Mouse (Mus musculus) fat pad, adult 2 months (tissue): ENCODE results near the gene Acot1.
A peak's percentile ranks its signal among the peaks of the same experiment; 100 is the strongest.
"Not testable (repeated sequence)": the region's sequence is repeated elsewhere in the genome, so short reads cannot be mapped to it uniquely, and the experiment has no call there.

ENCODE experiments used
- DNase-seq: peaks from one replicate; pipeline ENCODE4 v3.0.0-alpha.2; 2011; ENCODE audit warnings: low read depth, low spot score; ENCODE audit errors: extremely low read depth

The Acot1 gene

GRCm38 (mm10) chr12:84009171-84009965, at the start of gene Acot1:
TSS of gene Acot1 (plus strand) at chr12:84009490.
- DNase-seq, result peak; percentile 97

- no peak for DNase-seq
These were observed 44.1 kb upstream of the Acot1 start for GRCm38 (mm10) chr12:83965235-83965634.

- no peak for DNase-seq
These were observed 37.2 kb upstream of the Acot1 start for GRCm38 (mm10) chr12:83972117-83972516.

DNA sequence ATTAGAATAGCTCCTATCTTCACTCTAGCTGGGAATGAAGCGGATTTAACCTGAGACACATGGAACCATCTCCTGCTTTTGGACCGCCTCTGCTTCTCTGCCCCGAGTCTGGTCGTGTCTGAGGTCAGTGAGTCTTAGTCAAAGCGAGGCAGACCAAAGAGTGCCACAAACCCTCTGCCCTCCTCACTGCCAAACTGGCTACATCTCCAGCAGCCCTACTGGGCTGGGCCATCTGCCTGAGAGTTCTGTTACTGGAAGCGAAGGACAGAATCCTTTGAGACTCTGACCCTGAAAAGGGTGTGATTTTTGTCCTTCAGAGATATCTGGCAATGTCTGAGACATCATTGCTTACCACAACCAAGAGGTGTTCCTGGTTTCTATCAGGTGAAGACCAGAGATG, 30.4 kb upstream of the Acot1 start:
- no peak for DNase-seq

DNA sequence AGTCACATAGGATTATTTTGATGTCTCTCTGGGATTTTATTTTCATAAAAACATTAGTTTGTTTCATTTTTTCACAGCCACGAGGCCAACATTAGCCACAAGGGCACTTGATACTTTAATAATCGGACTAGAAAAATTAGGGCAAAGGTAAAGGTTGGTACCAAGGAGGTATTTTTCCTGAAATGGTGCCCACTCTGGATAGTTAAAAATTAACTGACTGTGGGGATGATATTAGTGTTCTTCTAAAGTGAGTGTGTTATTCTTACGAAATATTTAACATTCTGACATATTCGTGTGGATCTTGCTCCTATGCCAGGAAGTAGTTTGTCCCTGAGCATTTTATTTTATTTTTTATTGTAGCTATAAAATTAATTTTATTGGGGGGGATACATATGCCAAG, 27.7 kb upstream of the Acot1 start:
- no peak for DNase-seq

- no peak for DNase-seq
These were observed 24.5 kb upstream of the Acot1 start, which contains the start of gene Heatr4 for GRCm38 (mm10) chr12:83984752-83985151. TSS of gene Heatr4 (minus strand) at chr12:83984852.

DNA sequence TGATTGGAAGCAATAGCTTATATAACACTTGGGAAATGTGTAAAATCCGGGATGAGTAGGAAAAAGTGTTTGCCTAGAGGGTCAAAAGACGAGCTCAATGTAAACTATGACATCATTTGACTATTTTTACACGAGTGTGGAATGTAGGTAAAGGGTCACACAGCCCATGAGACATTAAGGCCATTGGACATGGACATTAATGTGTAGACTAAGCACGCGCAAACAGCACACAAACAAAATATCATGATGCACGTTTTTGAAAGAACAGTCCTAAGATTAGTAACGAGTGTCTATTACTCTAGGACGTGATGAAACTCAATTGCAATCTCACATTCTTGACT, 22.1 kb upstream of the Acot1 start:
- DNase-seq, result no peak

- no peak for DNase-seq
These were observed 21.5 kb upstream of the Acot1 start, which contains the start of gene Acot2 for GRCm38 (mm10) chr12:83987583-83988441. TSS of gene Acot2 (plus strand) at chr12:83987861.

GRCm38 (mm10) chr12:83988483-83988882, 20.8 kb upstream of the Acot1 start:
- DNase-seq, result no peak

GRCm38 (mm10) chr12:83989378-83989777, 19.9 kb upstream of the Acot1 start:
- DNase-seq, result no peak

GRCm38 (mm10) chr12:83997221-83997620, 12.1 kb upstream of the Acot1 start:
- no peak for DNase-seq

DNA sequence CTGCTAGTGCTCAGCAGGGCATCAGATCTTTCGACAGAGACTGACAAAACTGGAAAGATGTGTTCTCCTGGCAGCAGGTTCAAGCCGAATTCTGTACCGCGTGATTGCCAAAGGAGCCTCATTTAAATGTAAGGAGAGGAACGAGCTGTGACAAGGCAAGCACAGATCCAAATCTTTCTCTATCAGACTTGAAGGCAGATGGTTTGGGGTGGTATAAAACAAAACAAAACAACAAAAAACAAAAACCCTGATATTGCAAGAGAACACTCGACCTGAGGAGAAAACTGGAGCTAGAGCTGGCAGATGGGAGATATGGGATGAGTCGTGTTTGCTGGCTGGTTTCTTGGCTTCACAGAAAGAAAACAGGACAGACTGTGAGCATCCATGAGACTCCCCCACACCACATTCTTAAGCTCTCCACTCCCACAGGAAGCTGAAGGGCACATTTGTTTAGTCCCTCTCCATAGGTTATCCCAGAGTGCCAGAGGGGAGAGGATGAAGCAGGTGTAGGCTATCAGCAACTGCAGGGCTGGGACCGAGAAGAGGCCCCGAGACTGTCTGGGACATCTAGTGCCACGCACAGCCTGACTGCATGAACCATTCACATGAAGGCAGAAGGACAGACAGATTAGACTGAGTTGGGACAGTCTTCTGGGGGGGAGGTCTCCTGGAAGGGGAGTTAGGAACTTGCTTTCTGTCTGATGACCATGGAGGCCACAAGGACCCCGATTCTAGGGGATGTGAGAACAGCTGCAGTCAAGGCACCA, 10.8 kb upstream of the Acot1 start:
- DNase-seq, result no peak

DNA sequence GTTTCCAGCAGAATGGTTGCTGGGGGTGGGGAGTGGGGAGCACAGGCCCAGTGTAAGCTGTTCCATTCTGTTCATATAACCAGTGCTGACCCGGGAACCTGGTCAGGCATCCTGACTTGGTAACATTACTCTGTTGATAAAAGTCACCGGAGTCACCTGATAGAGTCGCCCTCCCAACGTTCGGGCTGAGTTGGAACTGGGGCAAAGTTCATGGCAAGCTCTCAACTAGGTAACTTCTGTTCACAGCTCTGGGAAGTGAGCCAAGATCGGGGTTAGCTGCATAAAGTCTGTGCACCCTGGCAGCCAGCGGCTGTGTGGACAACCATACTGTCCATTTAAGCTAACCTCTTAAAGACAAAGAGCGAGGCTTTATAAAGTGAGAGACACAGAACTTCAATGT, 10.1 kb upstream of the Acot1 start:
- not testable (repeated sequence) for DNase-seq

- DNase-seq, result no peak
These were observed 8.9 kb upstream of the Acot1 start for GRCm38 (mm10) chr12:84000418-84000817.

DNA sequence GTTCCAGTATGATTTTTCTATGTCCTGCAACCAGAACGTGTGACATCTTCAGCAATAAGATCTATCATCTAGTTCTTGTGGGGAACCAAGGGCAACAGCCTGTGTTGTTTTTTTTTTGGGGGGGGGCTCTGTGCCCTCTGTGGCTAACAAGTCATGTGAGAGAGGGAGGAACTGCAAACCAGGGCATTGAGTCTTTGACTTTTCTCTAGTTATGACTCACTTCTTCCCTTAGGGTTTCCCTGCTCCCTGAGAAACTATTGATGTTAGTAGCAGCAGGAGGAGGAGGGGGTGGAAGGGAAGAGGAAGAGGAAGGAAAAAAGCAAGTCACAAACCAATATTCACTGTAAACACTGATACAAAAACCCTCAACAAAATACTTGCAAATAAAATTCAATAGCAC, 5.4 kb upstream of the Acot1 start:
- no peak for DNase-seq

- no peak for DNase-seq
These were observed 1.0 kb upstream of the Acot1 start for GRCm38 (mm10) chr12:84008251-84008650.

DNA sequence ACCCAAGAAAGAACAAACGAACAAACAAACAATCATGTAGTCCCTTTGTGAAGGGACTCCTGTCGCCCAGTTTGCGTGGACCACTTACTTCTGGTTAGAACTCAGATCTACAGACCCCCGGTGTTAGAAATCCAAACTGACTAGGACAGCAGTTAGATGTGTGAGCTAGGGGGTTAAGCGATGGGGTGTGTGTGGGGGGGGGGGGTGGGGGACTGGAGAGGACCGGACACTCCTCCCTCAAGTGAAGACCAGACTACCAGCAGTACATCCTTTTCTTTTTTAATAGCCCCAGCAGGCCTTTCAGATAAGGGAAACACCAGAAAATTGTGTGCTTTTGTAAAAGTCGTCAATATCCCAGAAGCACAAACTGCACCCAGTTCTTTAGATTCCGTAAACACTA, 561 bp upstream of the Acot1 start:
- DNase-seq, result no peak

- no peak for DNase-seq
These were observed 911 bp downstream of the Acot1 start for GRCm38 (mm10) chr12:84010201-84010600.

- no peak for DNase-seq
These were observed 2.2 kb downstream of the Acot1 start for GRCm38 (mm10) chr12:84011251-84012040.

GRCm38 (mm10) chr12:84013130-84013529, 3.8 kb downstream of the Acot1 start:
- DNase-seq, result no peak

GRCm38 (mm10) chr12:84013701-84014100, 4.4 kb downstream of the Acot1 start:
- DNase-seq, result no peak
